Mouse (Mus musculus): ENCODE results near the gene Usp9x. TPM values are rescaled to one million over a fixed set of nuclear protein-coding genes. Genes with fewer than 3 reads are reported as not detected.

Gene Usp9x
- total RNA-seq (2021), result 100 to 1,000 TPM; 279 to 291 TPM

DNA sequence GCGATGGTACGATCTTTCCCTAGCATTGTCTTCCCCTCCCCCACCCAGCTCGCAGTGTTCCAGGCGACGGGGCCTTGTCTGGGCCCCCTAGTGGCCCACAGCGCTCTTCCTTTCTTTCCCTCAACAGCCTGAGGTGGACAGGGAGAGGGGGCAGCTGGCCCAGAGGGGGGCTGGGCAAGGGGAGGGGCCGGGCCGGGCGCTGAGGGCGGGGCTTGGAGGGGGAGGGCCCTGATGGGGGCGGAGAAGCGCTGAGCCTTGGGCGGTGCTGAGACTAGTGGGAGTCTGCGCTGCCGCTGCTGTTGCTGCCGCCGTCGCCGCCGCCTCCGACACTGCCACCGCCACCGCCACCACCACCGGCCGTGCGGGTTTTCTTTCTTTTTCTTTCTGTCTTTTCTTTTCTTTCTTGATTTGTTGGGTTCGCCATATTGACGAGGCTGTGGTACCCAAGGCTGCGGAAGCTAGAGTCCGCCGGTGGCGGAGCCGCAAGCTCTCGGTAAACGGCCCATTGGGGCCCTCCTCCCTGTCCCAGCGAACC, at the start of gene Usp9x:
Gene Usp9x, plus strand, starts transcription at position 258 of the 535 bp plus-strand sequence.
- intact Hi-C loops (cut with DNase I), result loop anchor here (5.0 kb wide), 1 partner anchor 194 kb away; no protein-coding TSS in a partner anchor
- peak in 1 of 2 experiments; percentile 91 for DNase-seq (ENCODE audit: extremely low spot score in 1 of 2, low spot score in 2 of 2)

- intact Hi-C loops (cut with DNase I), result no loop called here
- DNase-seq (ENCODE audit: extremely low spot score in 1 of 2, low spot score in 2 of 2), result no peak
These were observed 48.6 kb upstream of the Usp9x start for GRCm38 (mm10) chrX:13022547-13023310.

DNA sequence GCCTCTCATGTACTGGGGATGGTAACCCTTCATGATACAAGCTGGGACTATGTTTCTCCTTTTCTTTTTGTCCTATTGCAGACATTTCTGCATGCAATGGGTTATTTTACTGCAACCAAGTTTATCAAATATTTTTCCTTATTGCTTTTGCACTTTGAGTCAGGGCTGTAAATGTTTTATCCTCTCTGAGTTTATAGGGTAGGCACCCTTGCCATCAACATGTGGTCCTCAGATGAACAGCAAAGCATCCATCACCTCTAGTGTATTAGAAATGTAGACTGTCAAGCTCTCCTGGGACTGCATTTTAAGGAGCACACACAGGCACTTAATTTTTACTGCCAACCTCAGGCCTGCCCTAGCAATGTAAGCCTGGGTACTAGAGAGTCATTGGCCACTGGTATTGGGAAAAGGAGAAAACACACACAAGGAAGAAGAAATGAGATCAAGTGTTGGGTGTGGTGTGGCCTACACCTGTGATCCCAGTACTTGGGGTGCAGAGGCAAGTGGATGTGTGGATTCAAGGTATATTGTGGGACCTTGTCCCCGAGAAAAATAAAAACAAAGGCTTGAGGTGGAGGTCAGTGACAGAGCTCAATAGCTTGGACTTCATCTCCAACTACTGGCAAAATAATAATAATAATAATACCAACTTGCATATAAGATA, 46.6 kb upstream of the Usp9x start:
- intact Hi-C loops (cut with DNase I), result no loop called here
- DNase-seq (ENCODE audit: extremely low spot score in 1 of 2, low spot score in 2 of 2), result no peak

- intact Hi-C loops (cut with DNase I), result no loop called here
- no peak for DNase-seq (ENCODE audit: extremely low spot score in 1 of 2, low spot score in 2 of 2)
These were observed 46.0 kb upstream of the Usp9x start for GRCm38 (mm10) chrX:13025286-13025685.

DNA sequence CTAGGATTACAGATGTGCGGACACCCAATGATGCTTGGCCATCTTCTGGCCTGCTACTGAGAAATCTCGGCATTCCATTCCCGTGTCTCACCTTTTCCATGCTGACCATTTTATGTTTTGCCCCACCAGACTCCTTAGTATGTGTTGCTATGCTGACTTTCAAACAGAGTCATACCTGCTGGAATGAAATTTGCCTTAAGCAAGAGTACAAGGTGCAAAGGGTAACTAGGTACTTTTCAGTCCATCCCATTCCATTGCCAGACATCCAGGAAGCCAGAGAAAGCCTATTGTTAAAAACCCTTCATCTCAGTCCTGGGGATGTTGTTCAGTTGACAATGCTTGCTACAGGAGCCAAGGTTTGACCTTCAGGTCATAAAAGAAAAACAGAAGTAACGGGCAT, 43.1 kb upstream of the Usp9x start:
- no peak for DNase-seq (ENCODE audit: extremely low spot score in 1 of 2, low spot score in 2 of 2)

DNA sequence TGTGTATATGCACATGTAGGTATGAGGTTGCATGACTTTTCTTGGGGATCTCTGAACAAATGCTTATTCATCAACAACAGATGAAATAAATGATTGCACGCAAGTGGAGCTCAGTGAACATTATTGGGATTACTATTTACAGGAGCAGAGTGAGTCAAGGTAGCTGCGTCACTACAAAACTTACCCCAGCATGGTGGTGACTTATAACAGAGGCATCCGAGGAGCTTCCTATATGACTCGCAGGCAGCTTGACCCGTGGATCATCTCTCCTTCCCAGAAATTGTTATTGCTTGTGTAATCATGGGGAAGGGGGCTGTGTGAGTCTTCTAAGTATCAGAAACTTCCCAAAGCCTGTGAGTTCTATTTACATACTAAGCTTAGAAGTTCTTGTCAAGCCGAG, 41.3 kb upstream of the Usp9x start:
- intact Hi-C loops (cut with DNase I), result no loop called here
- no peak for DNase-seq (ENCODE audit: extremely low spot score in 1 of 2, low spot score in 2 of 2)

More for the DNA sequence above, 43.1 kb upstream of the Usp9x start:
- intact Hi-C loops (cut with DNase I), result no loop called here

- DNase-seq (ENCODE audit: extremely low spot score in 1 of 2, low spot score in 2 of 2), result no peak
- intact Hi-C loops (cut with DNase I), result no loop called here
These were observed 34.2 kb upstream of the Usp9x start for GRCm38 (mm10) chrX:13037085-13037484.

DNA sequence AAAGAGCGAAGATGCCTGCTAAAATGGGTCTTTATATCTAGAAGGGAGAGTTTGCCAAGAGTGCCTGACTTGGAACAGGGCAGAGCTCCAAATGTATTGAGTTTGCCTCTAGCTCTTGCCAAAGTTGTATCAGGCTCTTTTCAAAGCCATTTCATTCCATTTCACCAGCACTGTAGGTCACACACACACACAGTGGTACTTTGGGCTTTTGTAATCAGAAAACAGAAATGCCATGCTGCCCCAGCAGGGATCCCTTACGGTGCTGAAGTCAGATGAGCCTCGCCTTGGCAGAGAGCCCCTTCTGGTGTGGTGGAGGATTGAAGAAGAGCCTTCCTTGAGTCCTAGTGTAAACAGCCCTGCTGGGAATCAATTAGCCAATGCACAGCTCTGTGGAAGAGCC, 32.1 kb upstream of the Usp9x start:
- intact Hi-C loops (cut with DNase I), result no loop called here
- peak; percentile 20 for DNase-seq (ENCODE audit: extremely low spot score in 1 of 2, low spot score in 2 of 2)

DNA sequence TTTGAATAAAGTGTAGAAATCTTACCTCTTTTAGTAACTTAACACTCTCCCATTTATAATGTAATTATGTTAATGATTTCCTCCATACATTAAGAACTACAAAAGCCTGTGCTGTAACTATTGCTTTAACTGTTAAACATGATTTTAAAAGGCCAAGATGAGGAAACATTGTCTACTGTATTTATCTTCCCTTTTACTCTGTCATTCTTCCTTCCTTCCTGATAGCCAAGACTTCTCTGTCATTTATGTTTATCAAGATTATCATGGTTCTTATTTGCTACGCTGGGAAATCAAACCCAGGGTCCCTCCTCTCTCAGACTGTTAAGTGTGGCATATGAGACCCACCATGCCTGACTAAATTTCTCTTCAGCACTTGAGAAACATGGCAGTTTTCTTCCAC, 30.9 kb upstream of the Usp9x start:
- DNase-seq (ENCODE audit: extremely low spot score in 1 of 2, low spot score in 2 of 2), result no peak
- intact Hi-C loops (cut with DNase I), result loop anchor here (5.0 kb wide), 1 partner anchor 43 kb away; no protein-coding TSS in a partner anchor

- intact Hi-C loops (cut with DNase I), result loop anchor here (5.0 kb wide), 1 partner anchor 44 kb away; no protein-coding TSS in a partner anchor
- DNase-seq (ENCODE audit: extremely low spot score in 1 of 2, low spot score in 2 of 2), result peak; percentile 83 to 95
These were observed 29.6 kb upstream of the Usp9x start for GRCm38 (mm10) chrX:13041630-13042129.

DNA sequence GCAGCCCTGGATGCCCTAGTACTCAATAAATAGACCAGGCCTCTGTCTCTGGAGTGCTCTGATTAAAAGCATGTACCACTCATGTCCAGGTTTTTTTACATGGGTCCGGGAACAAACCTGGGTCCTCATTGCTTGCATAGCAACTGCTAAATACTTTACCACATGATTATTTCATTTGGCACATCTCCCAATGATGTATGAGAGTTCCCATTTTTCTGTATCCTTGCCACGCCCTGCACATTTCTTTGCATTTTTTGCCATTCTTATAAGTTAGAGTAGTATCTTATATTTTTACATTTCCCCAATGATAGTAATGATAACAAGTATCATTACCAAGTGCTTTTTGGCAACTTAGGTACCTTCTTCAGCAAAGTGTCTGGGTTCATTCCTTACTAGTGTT, 27.5 kb upstream of the Usp9x start:
- intact Hi-C loops (cut with DNase I), result loop anchor here (5.0 kb wide), 1 partner anchor 46 kb away; no protein-coding TSS in a partner anchor
- no peak for DNase-seq (ENCODE audit: extremely low spot score in 1 of 2, low spot score in 2 of 2)

GRCm38 (mm10) chrX:13044666-13045065, 26.6 kb upstream of the Usp9x start:
- DNase-seq (ENCODE audit: extremely low spot score in 1 of 2, low spot score in 2 of 2), result no peak
- intact Hi-C loops (cut with DNase I), result loop anchor here (5.0 kb wide), 1 partner anchor 47 kb away; no protein-coding TSS in a partner anchor

DNA sequence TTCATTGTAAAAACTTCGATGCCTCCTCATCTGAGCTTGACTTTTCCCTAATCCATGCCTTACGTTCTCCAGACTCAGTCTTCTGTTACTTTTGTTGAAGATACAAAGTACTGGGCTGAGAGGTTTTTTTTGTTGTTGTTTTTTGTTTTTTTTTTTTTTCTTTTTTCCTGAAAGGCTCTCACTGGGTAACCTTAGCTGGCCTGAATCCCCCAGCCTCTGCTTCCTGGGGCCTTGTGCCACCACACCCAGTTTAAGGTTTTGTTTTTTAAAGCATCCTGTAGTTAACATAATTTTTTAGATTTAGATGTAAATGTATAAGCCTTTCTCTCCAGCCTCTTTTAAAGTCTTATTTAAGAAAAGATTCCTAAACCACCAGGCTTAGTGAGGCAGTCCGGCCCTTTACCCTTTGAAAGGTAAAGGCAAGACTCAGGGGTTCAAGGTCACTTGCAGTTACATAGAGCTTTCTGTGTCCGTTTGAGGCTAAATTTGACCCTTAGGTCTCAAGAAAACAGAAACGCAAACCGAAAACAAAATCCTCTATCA, 24.3 kb upstream of the Usp9x start:
- intact Hi-C loops (cut with DNase I), result no loop called here
- no peak for DNase-seq (ENCODE audit: extremely low spot score in 1 of 2, low spot score in 2 of 2)

- intact Hi-C loops (cut with DNase I), result no loop called here
- DNase-seq (ENCODE audit: extremely low spot score in 1 of 2, low spot score in 2 of 2), result peak; percentile 42 to 48
These were observed 23.5 kb upstream of the Usp9x start for GRCm38 (mm10) chrX:13047631-13048345.

DNA sequence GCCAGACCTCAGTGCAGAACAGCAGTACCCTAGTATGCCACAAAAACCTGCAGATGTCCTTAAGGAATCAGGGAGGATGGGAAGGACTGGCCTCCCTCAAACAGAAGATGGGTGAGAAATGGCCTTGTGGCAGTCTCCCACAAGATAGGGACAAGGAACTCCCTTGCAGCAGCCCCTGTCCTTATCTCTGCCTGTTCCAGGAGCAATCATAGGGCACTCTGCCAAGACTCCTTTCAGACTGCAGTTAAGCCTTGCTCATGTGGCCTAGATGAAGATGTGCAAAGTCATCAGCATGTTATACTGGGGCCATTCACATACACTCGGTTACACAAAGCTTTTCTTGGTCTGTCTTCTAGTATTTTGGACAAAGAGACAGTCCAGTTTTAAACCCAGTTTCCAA, 16.7 kb upstream of the Usp9x start:
- no peak for DNase-seq (ENCODE audit: extremely low spot score in 1 of 2, low spot score in 2 of 2)
- intact Hi-C loops (cut with DNase I), result no loop called here

- no peak for DNase-seq (ENCODE audit: extremely low spot score in 1 of 2, low spot score in 2 of 2)
- intact Hi-C loops (cut with DNase I), result no loop called here
These were observed 9.3 kb upstream of the Usp9x start for GRCm38 (mm10) chrX:13061961-13062360.

GRCm38 (mm10) chrX:13064273-13064925, 6.9 kb upstream of the Usp9x start:
- no peak for DNase-seq (ENCODE audit: extremely low spot score in 1 of 2, low spot score in 2 of 2)
- intact Hi-C loops (cut with DNase I), result no loop called here

DNA sequence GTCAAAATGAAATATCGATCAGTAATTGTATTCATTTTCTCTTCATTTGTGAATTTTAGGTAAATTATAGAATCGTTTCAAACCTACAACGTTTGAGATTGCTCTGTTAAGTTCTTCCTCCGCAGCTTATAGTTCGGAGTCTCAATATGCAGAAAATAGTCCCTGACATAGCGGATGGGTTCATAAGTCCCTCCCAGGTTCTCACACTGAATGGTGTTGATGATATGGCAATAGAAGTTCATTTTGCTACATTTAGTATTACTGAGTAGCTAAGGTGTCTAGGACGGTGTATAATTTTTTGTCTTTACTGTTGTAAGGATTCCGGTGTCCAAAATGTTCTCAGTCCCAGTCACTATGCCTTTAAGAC, 1.1 kb upstream of the Usp9x start:
- peak in 1 of 2 experiments; percentile 20 for DNase-seq (ENCODE audit: extremely low spot score in 1 of 2, low spot score in 2 of 2)
- intact Hi-C loops (cut with DNase I), result loop anchor here (5.0 kb wide), 1 partner anchor 193 kb away; no protein-coding TSS in a partner anchor

All from left cerebral cortex, postnatal 10 days (tissue).